Mouse (Mus musculus): ENCODE data around the gene Pex7. TPM values are rescaled to one million over a fixed set of nuclear protein-coding genes. Genes with fewer than 3 reads are reported as not detected.

Gene Pex7
- polyA plus RNA-seq (2015; fragmentation: Nextera tagmentation; extraction: Ambion mirVana), result 51.4 and 57.0 TPM in 2 replicates

- H3K27ac ChIP-seq (ENCODE audit: low read length), result peak within 1 kb of the TSS; percentile 96
- no peaks in the 10 kb centered on the region for H3K27me3 ChIP-seq (replicated peaks; ENCODE audit: control insufficient read depth, insufficient read depth, low read length)
- peaks cover 3% of the 10 kb centered on the region; the same call in 1 of the 2 replicates for H3K4me1 ChIP-seq (ENCODE audit: control insufficient read depth, insufficient read depth, low read length)
- no peaks in the 10 kb centered on the region for H3K36me3 ChIP-seq (ENCODE audit: control insufficient read depth, insufficient read depth, low read length)
- H3K9ac ChIP-seq (ENCODE audit: low read depth, low read length), result peak within 1 kb of the TSS; percentile 93
- 2% methylated on average over 53 of the region's 60 CpGs for WGBS
- H3K4me2 ChIP-seq (ENCODE audit: low read depth, low read length), result peak within 1 kb of the TSS; percentile 56
- ATAC-seq, result peak; percentile 98
- peak within 1 kb of the TSS; percentile 74 for H3K4me3 ChIP-seq (ENCODE audit: low read length)
- no peaks in the 10 kb centered on the region for H3K9me3 ChIP-seq (ENCODE audit: control insufficient read depth, low read length)
These were observed at the start of gene Pex7 for GRCm38 (mm10) chr10:19907246-19907804. TSS of gene Pex7 (minus strand) at chr10:19907689.

GRCm38 (mm10) chr10:19956745-19957144, 49.3 kb upstream of the Pex7 start:
- no peaks in the 10 kb centered on the region for H3K9me3 ChIP-seq (ENCODE audit: control insufficient read depth, low read length)
- no peaks in the 10 kb centered on the region for H3K27me3 ChIP-seq (replicated peaks; ENCODE audit: control insufficient read depth, insufficient read depth, low read length)
- peak; percentile 80 for ATAC-seq
- WGBS, result 34% methylated on average over 6 of the region's 6 CpGs
- H3K4me3 ChIP-seq (ENCODE audit: low read length), result no peak overlapping the region
- H3K4me2 ChIP-seq (ENCODE audit: low read depth, low read length), result no peak overlapping the region
- H3K36me3 ChIP-seq (ENCODE audit: control insufficient read depth, insufficient read depth, low read length), result no peaks in the 10 kb centered on the region
- no peak overlapping the region for H3K27ac ChIP-seq (ENCODE audit: low read length)
- H3K9ac ChIP-seq (ENCODE audit: low read depth, low read length), result no peak overlapping the region
- H3K4me1 ChIP-seq (ENCODE audit: control insufficient read depth, insufficient read depth, low read length), result peaks cover 8% of the 10 kb centered on the region; the same call in 1 of the 2 replicates

- no peak for ATAC-seq
- H3K9ac ChIP-seq (ENCODE audit: low read depth, low read length), result no peak overlapping the region
- no peak overlapping the region for H3K4me3 ChIP-seq (ENCODE audit: low read length)
- 90% methylated on average over 6 of the region's 6 CpGs for WGBS
- no peaks in the 10 kb centered on the region for H3K36me3 ChIP-seq (ENCODE audit: control insufficient read depth, insufficient read depth, low read length)
- H3K27me3 ChIP-seq (replicated peaks; ENCODE audit: control insufficient read depth, insufficient read depth, low read length), result no peaks in the 10 kb centered on the region
- no peaks in the 10 kb centered on the region for H3K9me3 ChIP-seq (ENCODE audit: control insufficient read depth, low read length)
- H3K27ac ChIP-seq (ENCODE audit: low read length), result no peak overlapping the region
- H3K4me2 ChIP-seq (ENCODE audit: low read depth, low read length), result no peak overlapping the region
- H3K4me1 ChIP-seq (ENCODE audit: control insufficient read depth, insufficient read depth, low read length), result peaks cover 8% of the 10 kb centered on the region; the same call in 1 of the 2 replicates
These were observed 48.3 kb upstream of the Pex7 start for GRCm38 (mm10) chr10:19955817-19956216.

- Histone ChIP-seq H3K4me1 (ENCODE audit: control insufficient read depth, insufficient read depth, low read length) (peaks cover 8% of the 10 kb centered on the region; the same call in 1 of the 2 replicates), H3K4me2 (ENCODE audit: low read depth, low read length) (no peak overlapping the region), H3K4me3 (ENCODE audit: low read length) (no peak overlapping the region), H3K9ac (ENCODE audit: low read depth, low read length) (no peak overlapping the region), H3K36me3 (ENCODE audit: control insufficient read depth, insufficient read depth, low read length) (no peaks in the 10 kb centered on the region), H3K27ac (ENCODE audit: low read length) (no peak overlapping the region), H3K27me3 (replicated peaks; ENCODE audit: control insufficient read depth, insufficient read depth, low read length) (no peaks in the 10 kb centered on the region), H3K9me3 (ENCODE audit: control insufficient read depth, low read length) (no peaks in the 10 kb centered on the region)
- no peak for ATAC-seq
- WGBS, result 81% methylated on average over 3 of the region's 3 CpGs
These were observed 47.1 kb upstream of the Pex7 start for GRCm38 (mm10) chr10:19954572-19954971.

GRCm38 (mm10) chr10:19953032-19953761, 45.7 kb upstream of the Pex7 start:
- Histone ChIP-seq H3K9ac (ENCODE audit: low read depth, low read length) (no peak overlapping the region), H3K4me3 (ENCODE audit: low read length) (no peak overlapping the region), H3K4me2 (ENCODE audit: low read depth, low read length) (no peak overlapping the region), H3K27ac (ENCODE audit: low read length) (no peak overlapping the region), H3K9me3 (ENCODE audit: control insufficient read depth, low read length) (no peaks in the 10 kb centered on the region), H3K36me3 (ENCODE audit: control insufficient read depth, insufficient read depth, low read length) (no peaks in the 10 kb centered on the region), H3K4me1 (ENCODE audit: control insufficient read depth, insufficient read depth, low read length) (peaks cover 8% of the 10 kb centered on the region; the same call in 1 of the 2 replicates), H3K27me3 (replicated peaks; ENCODE audit: control insufficient read depth, insufficient read depth, low read length) (no peaks in the 10 kb centered on the region)
- WGBS, result 83% methylated on average over 11 of the region's 11 CpGs
- ATAC-seq, result no peak

GRCm38 (mm10) chr10:19949106-19949505, 41.6 kb upstream of the Pex7 start:
- no peak overlapping the region for H3K4me2 ChIP-seq (ENCODE audit: low read depth, low read length)
- ATAC-seq, result no peak
- H3K4me3 ChIP-seq (ENCODE audit: low read length), result no peak overlapping the region
- H3K27me3 ChIP-seq (replicated peaks; ENCODE audit: control insufficient read depth, insufficient read depth, low read length), result no peaks in the 10 kb centered on the region
- H3K4me1 ChIP-seq (ENCODE audit: control insufficient read depth, insufficient read depth, low read length), result no peaks in the 10 kb centered on the region
- no peak overlapping the region for H3K27ac ChIP-seq (ENCODE audit: low read length)
- no peaks in the 10 kb centered on the region for H3K9me3 ChIP-seq (ENCODE audit: control insufficient read depth, low read length)
- 84% methylated on average over 4 of the region's 4 CpGs for WGBS
- H3K9ac ChIP-seq (ENCODE audit: low read depth, low read length), result no peak overlapping the region
- H3K36me3 ChIP-seq (ENCODE audit: control insufficient read depth, insufficient read depth, low read length), result no peaks in the 10 kb centered on the region

- no peaks in the 10 kb centered on the region for H3K27me3 ChIP-seq (replicated peaks; ENCODE audit: control insufficient read depth, insufficient read depth, low read length)
- no peaks in the 10 kb centered on the region for H3K36me3 ChIP-seq (ENCODE audit: control insufficient read depth, insufficient read depth, low read length)
- H3K9me3 ChIP-seq (ENCODE audit: control insufficient read depth, low read length), result no peaks in the 10 kb centered on the region
- no peak overlapping the region for H3K4me3 ChIP-seq (ENCODE audit: low read length)
- no peak overlapping the region for H3K4me2 ChIP-seq (ENCODE audit: low read depth, low read length)
- no peaks in the 10 kb centered on the region for H3K4me1 ChIP-seq (ENCODE audit: control insufficient read depth, insufficient read depth, low read length)
- WGBS, result 93% methylated on average over 11 of the region's 11 CpGs
- no peak for ATAC-seq
- H3K9ac ChIP-seq (ENCODE audit: low read depth, low read length), result no peak overlapping the region
- no peak overlapping the region for H3K27ac ChIP-seq (ENCODE audit: low read length)
These were observed 40.9 kb upstream of the Pex7 start for GRCm38 (mm10) chr10:19948381-19948780.

- ATAC-seq, result no peak
- Histone ChIP-seq H3K9ac (ENCODE audit: low read depth, low read length) (no peak overlapping the region), H3K27ac (ENCODE audit: low read length) (no peak overlapping the region), H3K36me3 (ENCODE audit: control insufficient read depth, insufficient read depth, low read length) (no peaks in the 10 kb centered on the region), H3K27me3 (replicated peaks; ENCODE audit: control insufficient read depth, insufficient read depth, low read length) (no peaks in the 10 kb centered on the region), H3K4me1 (ENCODE audit: control insufficient read depth, insufficient read depth, low read length) (no peaks in the 10 kb centered on the region), H3K4me3 (ENCODE audit: low read length) (no peak overlapping the region), H3K9me3 (ENCODE audit: control insufficient read depth, low read length) (no peaks in the 10 kb centered on the region), H3K4me2 (ENCODE audit: low read depth, low read length) (no peak overlapping the region)
- 92% methylated on average over 5 of the region's 5 CpGs for WGBS
These were observed 40.4 kb upstream of the Pex7 start for GRCm38 (mm10) chr10:19947901-19948300.

GRCm38 (mm10) chr10:19947441-19947840, 40.0 kb upstream of the Pex7 start:
- Histone ChIP-seq H3K27me3 (replicated peaks; ENCODE audit: control insufficient read depth, insufficient read depth, low read length) (no peaks in the 10 kb centered on the region), H3K9me3 (ENCODE audit: control insufficient read depth, low read length) (no peaks in the 10 kb centered on the region), H3K9ac (ENCODE audit: low read depth, low read length) (no peak overlapping the region), H3K4me2 (ENCODE audit: low read depth, low read length) (no peak overlapping the region), H3K36me3 (ENCODE audit: control insufficient read depth, insufficient read depth, low read length) (no peaks in the 10 kb centered on the region), H3K4me1 (ENCODE audit: control insufficient read depth, insufficient read depth, low read length) (no peaks in the 10 kb centered on the region), H3K4me3 (ENCODE audit: low read length) (no peak overlapping the region), H3K27ac (ENCODE audit: low read length) (no peak overlapping the region)
- WGBS, result 92% methylated on average over 10 of the region's 10 CpGs
- ATAC-seq, result no peak

Data from intestine, embryonic 16.5 days (tissue).